Mouse (Mus musculus): ENCODE results near the gene Gm28891.
"Not testable (repeated sequence)": the region's sequence is repeated elsewhere in the genome, so short reads cannot be mapped to it uniquely, and the experiment has no call there.

Gene Gm28891

GRCm38 (mm10) chrY:60240902-60241301 is at the start of gene Gm28891:
Gene Gm28891 (plus strand): TSS chrY:60241202.
- DNase-seq (ENCODE audit: low spot score) = not testable (repeated sequence)

All from urinary bladder, postnatal 25 days (tissue).